Mouse (Mus musculus) embryonic facial prominence, embryonic 10.5 days (tissue): ENCODE results near the gene Cd6. TPM values are rescaled to one million over a fixed set of nuclear protein-coding genes. Genes with fewer than 3 reads are reported as not detected.

Experiments used
- DNase-seq: peaks from one replicate; pipeline ENCODE4 v3.0.0-alpha.2; 2017; ENCODE audit warnings: low spot score
- H3K27ac ChIP-seq: fragments of 300-500 bp; sonication (generic); replicated peaks from 2 replicates; pipeline ENCODE4 v1.5.1; 2016; ENCODE audit warnings: mild to moderate bottlenecking
- H3K27me3 ChIP-seq: fragments of 300-500 bp; sonication (generic); replicated peaks from 2 replicates; pipeline ENCODE4 v1.6.1; 2016; ENCODE audit warnings: low read depth, mild to moderate bottlenecking; ENCODE audit not compliant: poor library complexity, severe bottlenecking
- H3K36me3 ChIP-seq: fragments of 300-500 bp; sonication (generic); replicated peaks from 2 replicates; pipeline ENCODE4 v1.6.1; 2016; ENCODE audit warnings: mild to moderate bottlenecking, moderate library complexity
- H3K4me1 ChIP-seq: fragments of 300-500 bp; sonication (generic); 2 replicates; pipeline ENCODE4 v1.6.1; 2016
- H3K4me3 ChIP-seq: fragments of 300-500 bp; sonication (generic); 2 replicates; pipeline ENCODE4 v1.5.1; 2016; ENCODE audit warnings: mild to moderate bottlenecking, moderate library complexity
- H3K9me3 ChIP-seq: fragments of 300-500 bp; sonication (generic); 2 replicates; pipeline ENCODE4 v1.6.1; 2016; ENCODE audit warnings: mild to moderate bottlenecking
- WGBS: fragments of 180-500 bp; shearing (Covaris S2); methylation state at CpG from one replicate; pipeline ENCODE4 v1.1.7; 2016; 5-methylcytosine and 5-hydroxymethylcytosine counted together
- polyA plus RNA-seq: library from polyadenylated mRNA; unstranded; fragments of >200 nt; fragmentation: Nextera tagmentation; extraction: Ambion mirVana; gene quantifications from 2 replicates; pipeline ENCODE4 v1.2.1, GENCODE M21; 2016

Cd6 gene
- polyA plus RNA-seq, 1 experiment from 2014 or later, result 0.15 TPM

DNA sequence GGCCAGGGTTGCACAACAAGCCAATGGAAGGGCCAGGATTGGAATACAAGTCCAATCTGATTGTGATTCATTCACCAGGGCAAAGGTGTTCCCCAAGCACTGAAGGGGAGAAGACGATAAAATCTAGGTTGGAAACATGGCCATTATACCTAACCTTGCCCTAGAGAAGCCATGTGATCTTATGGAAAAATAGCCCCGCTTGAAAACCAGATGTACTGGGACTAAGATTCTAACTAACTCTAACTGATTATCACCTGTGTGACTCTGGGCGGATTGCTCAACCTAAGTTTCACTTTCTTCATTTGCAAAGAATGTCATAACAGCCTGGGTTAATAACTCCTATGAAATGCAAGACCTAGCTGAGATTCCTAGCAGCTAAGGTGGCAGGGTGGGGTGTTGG is 25.6 kb upstream of the Cd6 start:
- WGBS, result 83% methylated on average over 3 of the region's 3 CpGs
- Histone ChIP-seq H3K27me3 (no peaks in the 10 kb centered on the region), H3K4me3 (no peak overlapping the region), H3K4me1 (no peaks in the 10 kb centered on the region), H3K36me3 (peaks cover 61% of the 10 kb centered on the region), H3K27ac (no peak overlapping the region), H3K9me3 (no peaks in the 10 kb centered on the region)
- no peak for DNase-seq

DNA sequence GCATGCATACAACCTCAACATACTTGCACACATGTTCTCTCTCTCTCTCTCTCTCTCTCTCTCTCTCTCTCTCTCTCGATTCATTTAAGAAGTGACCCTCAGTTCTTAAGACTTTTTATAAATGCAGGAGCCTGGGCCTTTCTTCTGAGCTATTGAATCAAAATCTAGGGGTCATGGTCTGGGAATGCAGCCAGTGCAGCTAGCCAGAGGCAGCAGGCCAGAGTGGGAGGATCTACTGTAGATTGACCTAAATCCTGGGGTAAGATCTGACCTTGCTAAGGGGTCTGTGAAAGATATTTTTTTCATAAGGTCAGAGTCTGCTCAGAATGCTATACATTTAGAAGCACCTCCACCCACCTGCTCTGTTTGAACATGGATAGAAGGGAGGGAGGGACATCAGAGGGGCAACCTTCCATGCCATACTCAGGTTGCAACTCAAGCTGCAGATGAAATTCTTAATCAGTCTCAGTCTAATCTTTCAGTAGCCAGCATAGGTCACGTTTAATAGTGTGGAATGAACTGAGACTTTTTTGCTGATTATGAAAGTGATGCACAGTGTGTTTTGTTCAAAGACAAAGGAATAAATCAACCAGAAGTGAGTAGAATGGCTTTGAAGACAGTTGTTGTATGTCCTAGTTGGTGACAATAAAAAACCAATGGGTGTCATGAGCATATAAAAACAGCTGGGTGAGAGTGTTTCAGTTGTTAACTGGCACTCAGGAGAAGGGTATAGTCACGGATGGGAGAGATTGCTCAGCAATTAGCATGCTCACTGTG is 17.6 kb upstream of the Cd6 start:
- 66% methylated on average over 3 of the region's 3 CpGs for WGBS
- no peak for DNase-seq
- Histone ChIP-seq H3K4me3 (no peak overlapping the region), H3K36me3 (no peaks in the 10 kb centered on the region), H3K4me1 (peaks cover 10% of the 10 kb centered on the region; the same call in 1 of the 2 replicates), H3K27ac (no peak overlapping the region), H3K9me3 (no peaks in the 10 kb centered on the region), H3K27me3 (peaks cover 13% of the 10 kb centered on the region)

DNA sequence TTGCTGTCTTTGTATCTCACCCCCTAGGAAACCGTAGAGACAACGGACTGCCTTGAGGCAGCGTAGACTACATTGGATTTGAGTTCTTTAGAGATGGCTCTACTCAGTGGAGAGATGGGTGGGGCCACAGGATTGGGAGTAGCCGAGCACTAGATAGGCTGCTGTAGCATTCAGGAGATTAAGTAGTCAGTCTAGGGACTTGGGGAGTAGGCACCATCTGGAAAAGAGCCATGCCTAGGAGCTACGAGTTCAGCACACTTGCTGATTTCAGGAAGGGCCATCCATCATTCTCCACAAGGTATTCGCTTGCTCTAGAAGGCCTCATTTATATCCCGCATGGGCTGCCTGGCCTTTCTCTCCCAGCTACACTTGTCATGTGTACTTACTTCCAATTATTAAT is 16.3 kb upstream of the Cd6 start:
- Histone ChIP-seq H3K4me3 (no peak overlapping the region), H3K27me3 (peaks cover 13% of the 10 kb centered on the region), H3K4me1 (peaks cover 23% of the 10 kb centered on the region), H3K9me3 (no peaks in the 10 kb centered on the region), H3K27ac (no peak overlapping the region), H3K36me3 (no peaks in the 10 kb centered on the region)
- WGBS, result 77% methylated on average over 7 of the region's 7 CpGs
- no peak for DNase-seq

DNA sequence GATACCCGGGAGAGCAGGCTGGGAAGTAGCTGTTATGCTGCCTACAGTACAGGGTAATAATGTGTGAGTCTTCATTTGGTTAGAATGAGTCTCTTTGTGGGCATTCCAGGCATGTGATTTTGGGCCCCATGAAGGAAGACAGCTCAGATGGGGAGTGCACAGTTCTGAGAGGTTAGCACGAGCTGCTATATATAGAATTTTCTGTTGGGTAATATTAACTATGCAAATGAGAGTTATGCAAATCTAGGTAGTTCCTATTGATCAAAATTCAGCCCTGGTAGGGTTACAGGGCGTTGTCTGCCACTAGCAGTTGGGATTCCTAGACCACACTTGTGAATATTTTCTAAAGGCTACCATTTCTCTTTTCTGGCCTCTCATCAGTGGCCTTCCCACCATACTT is 15.6 kb upstream of the Cd6 start:
- Histone ChIP-seq H3K36me3 (no peaks in the 10 kb centered on the region), H3K27ac (no peak overlapping the region), H3K27me3 (peaks cover 13% of the 10 kb centered on the region), H3K4me3 (no peak overlapping the region), H3K9me3 (no peaks in the 10 kb centered on the region), H3K4me1 (peaks cover 24% of the 10 kb centered on the region)
- WGBS, result 91% methylated on average over 3 of the region's 3 CpGs
- no peak for DNase-seq

DNA sequence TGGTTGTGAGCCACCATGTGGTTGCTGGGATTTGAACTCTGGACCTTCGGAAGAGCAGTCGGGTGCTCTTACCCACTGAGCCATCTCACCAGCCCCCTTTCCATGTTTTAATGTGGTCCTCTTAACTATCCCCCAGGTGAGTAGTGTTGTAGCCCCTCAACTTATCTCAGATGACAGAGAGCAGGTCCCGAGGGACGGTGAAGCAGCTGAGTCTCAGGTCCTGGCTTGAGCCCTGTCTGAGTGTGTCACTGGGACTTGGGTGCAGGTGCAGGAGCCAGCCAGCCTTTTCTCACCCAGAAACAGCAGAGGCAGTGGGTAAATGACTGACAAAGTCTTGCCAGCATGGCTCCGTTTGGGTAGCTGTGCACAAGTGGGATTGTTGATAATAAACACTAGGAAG is 14.3 kb upstream of the Cd6 start:
- Histone ChIP-seq H3K4me3 (no peak overlapping the region), H3K27me3 (peaks cover 22% of the 10 kb centered on the region), H3K4me1 (peaks cover 24% of the 10 kb centered on the region), H3K36me3 (no peaks in the 10 kb centered on the region), H3K9me3 (no peaks in the 10 kb centered on the region), H3K27ac (no peak overlapping the region)
- no peak for DNase-seq
- 90% methylated on average over 5 of the region's 5 CpGs for WGBS

DNA sequence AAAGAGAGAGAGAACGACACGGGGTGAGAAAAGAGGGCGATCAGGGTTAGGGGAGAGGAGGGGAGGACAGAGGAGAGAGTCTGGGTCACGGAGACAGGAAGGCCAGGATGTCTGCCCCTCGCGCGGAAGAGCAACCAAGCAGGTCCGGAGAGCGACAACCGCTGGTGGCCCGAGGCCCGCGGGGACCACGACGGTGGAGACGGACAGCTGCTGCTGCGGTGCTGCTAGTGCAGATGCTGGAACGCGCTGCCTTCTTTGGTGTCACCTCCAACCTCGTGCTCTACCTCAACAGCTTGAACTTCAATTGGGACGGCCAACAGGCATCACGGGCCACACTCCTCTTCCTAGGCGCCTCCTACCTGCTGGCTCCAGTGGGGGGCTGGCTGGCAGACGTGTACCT is 13.1 kb upstream of the Cd6 start:
- DNase-seq, result no peak
- Histone ChIP-seq H3K27me3 (peaks cover 22% of the 10 kb centered on the region), H3K9me3 (no peaks in the 10 kb centered on the region), H3K4me3 (no peak overlapping the region), H3K4me1 (peaks cover 24% of the 10 kb centered on the region), H3K27ac (no peak overlapping the region), H3K36me3 (no peaks in the 10 kb centered on the region)
- WGBS, result 40% methylated on average over 24 of the region's 24 CpGs

DNA sequence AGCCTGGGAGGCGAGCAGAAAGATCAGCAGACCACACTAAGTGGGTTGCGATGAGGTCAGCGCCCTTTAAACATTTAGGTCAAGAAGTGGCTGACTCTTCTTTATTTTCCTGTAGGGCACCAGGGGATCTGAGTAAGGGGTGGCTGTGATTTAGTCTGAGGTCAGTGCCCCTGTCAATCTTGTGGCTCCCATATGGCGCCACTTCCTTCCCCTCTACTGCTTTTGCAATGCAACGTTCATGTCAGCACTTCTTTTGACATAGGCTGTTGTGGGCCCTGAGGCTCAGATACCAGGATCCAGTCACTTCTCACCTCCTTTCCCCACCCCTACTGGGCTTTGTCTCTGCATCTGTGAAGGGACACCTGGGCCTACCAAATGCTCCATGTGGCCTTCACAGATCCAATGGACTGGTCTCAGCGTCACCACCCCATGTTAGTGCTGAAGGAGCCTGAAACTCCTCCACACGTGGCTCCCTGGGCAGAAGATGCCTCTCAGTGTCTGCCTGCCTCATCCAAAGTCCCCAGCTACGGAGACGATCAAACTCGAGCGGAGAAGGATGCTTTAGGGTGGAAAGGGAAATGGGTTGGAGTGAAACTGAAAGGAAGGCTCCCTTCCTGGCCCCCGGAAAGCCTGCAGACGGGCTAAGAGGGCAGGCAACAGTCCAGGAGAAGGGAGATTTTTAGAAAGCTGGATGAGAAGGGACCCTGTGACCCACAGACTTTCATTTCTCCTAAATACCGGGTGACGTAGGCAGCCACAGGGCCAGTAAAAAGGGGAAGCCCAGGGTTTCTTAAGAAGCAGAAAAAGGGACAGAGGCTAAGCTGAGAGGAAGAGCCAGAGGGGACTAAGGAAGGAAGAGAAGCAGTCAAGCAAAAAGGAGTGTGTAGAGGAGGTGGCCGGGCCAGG is 12.1 kb upstream of the Cd6 start:
- Histone ChIP-seq H3K27ac (peak overlapping the region; percentile 63), H3K4me1 (peaks cover 24% of the 10 kb centered on the region), H3K27me3 (peaks cover 22% of the 10 kb centered on the region), H3K36me3 (no peaks in the 10 kb centered on the region), H3K9me3 (no peaks in the 10 kb centered on the region), H3K4me3 (0 out of 2 replicates have a peak overlapping the region, but pooled peaks have one; percentile 8)
- WGBS, result 32% methylated on average over 16 of the region's 16 CpGs
- peak; percentile 44 for DNase-seq

DNA sequence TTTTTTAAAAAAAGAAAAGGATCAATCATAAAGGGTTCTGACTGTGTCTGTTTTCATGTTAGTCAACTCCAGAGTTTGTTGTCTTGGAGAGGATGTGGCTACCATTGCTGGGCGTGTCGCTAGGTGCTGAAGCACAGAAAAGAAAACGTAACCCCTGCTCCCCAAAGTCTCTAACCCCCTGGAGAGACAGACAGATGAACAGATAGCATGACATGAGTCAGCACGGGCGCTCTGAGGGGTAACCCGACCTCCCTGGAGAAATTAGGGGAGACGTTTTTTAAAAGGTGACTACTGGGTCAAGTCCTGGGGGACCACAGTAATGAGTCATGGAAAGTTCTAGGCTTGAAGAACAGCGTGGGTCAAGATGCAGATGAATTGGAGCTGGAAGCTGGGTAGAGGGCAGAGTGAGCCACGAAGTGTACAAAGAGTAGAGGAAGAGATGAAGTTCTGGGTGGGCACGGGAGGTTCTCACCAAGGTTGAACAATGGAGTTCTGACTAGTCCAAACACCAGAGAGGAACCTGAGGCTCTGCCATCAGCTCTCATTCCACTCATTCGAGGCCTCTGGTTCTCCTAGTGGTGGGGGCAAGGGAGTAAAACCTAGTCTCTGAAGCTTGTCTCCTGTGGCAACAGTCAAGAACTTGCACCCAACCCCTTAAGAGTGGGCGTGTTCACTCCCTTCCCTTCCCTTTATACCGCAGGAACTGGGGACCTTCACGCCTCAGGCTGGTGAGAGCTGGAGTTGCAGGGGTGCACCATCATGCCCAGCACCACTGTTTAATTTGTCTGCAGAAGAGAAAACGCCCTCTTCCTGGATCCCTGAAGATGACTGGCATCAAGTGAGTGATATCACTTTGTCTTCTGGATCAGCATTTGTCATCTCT is 9.4 kb upstream of the Cd6 start, which contains the start of gene Slc15a3:
Gene Slc15a3 (plus strand): TSS at position 718 of the 883 bp plus-strand sequence.
- Histone ChIP-seq H3K27ac (no peak within 1 kb of the TSS), H3K9me3 (no peaks in the 10 kb centered on the region), H3K27me3 (peaks cover 22% of the 10 kb centered on the region), H3K4me1 (peaks cover 24% of the 10 kb centered on the region), H3K36me3 (no peaks in the 10 kb centered on the region), H3K4me3 (no peak within 1 kb of the TSS)
- DNase-seq, result no peak
- whole genome bisulfite sequencing, result 79% methylated on average over 15 of the region's 15 CpGs

DNA sequence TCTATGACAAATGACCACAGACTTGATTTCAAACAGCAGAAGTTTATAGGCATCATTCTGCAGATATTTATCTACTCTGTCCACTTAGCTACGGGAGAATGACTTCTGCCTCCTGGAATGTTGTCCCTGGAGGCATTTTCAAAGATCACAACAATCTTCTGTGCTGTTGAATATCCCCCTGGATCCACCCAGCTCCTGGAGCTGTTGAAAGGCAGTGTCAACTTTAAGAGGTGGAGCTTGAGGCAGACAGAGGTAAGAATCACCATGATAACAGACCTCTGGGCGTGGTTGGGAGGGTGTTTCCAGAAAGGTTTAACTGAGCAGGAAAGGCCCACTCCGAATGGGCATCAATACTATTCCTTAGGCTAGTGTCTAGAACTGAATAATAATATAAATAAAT is 5.8 kb upstream of the Cd6 start:
- Histone ChIP-seq H3K27me3 (peaks cover 9% of the 10 kb centered on the region; the same call in 1 of the 2 replicates), H3K27ac (no peak overlapping the region), H3K9me3 (no peaks in the 10 kb centered on the region), H3K4me3 (no peak overlapping the region), H3K4me1 (no peaks in the 10 kb centered on the region), H3K36me3 (no peaks in the 10 kb centered on the region)
- no peak for DNase-seq
- 53% methylated on average over 3 of the region's 3 CpGs for WGBS

DNA sequence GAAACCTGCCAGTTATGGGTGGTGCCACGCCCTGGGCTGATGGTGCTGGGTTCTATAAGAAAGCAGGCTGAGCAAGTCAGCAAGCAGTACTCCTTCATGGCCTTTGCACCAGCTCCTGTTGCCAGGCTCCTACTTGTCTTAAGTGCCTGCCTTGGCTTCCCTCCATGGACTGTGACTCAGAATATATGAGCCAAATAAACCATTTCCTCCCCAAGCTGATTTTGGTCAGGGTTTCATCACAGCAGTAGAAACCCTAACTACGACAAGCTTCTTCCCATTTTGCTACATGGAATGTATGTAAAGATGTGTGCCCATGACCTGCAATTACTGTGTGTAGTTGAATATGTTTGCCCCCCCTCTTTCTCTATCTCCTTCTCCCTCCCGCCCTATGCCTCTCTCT is 3.8 kb upstream of the Cd6 start:
- Histone ChIP-seq H3K9me3 (no peaks in the 10 kb centered on the region), H3K27ac (no peak overlapping the region), H3K27me3 (no peaks in the 10 kb centered on the region; the same call in 1 of the 2 replicates), H3K4me3 (no peak overlapping the region), H3K36me3 (no peaks in the 10 kb centered on the region), H3K4me1 (no peaks in the 10 kb centered on the region)
- WGBS, result 83% methylated on average over 3 of the region's 3 CpGs
- no peak for DNase-seq

DNA sequence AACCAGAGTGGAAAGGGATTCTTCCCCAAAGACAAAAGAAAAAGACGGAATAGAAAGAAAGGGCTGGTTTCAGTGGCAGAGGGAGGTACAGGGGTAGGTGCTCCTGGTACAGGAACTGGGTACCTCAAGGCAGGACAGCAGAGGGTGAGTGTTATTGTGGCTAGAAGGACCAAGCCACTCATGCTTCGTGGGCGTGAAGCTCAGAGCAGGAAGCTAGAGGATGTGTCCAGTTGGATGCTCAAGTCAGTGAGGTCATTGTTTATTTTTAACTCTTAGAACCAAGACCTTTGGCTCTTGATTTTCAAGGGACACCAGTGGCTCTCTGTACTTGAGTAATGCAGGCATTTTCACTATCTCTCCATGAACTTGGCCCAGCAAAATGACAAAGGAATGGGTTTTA is 2.2 kb upstream of the Cd6 start:
- no peaks in the 10 kb centered on the region; the same call in 1 of the 2 replicates for H3K27me3 ChIP-seq
- no peaks in the 10 kb centered on the region for H3K9me3 ChIP-seq
- H3K36me3 ChIP-seq, result no peaks in the 10 kb centered on the region
- no peak overlapping the region for H3K27ac ChIP-seq
- WGBS, result 80% methylated on average over 3 of the region's 3 CpGs
- H3K4me1 ChIP-seq, result no peaks in the 10 kb centered on the region
- DNase-seq, result no peak
- no peak overlapping the region for H3K4me3 ChIP-seq

DNA sequence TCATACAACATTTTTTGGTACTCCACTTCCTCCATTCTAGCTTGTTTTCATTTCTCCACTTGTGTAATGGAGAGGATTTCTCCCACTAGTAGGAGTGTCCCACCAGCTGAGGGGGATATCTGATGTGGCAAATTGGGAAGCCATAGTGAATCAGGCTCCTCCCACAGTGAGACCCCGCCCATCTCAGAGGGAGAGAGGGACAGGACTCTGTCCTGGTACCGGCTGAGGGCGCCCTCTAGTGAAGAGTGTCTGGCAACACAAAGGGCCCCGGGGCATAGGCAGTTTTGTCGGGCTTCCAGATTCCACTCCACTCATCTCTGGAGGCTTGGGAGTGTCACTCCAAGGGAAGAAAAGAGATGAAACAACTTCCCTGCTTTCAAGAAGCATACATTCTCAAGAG is 1.6 kb upstream of the Cd6 start:
- H3K36me3 ChIP-seq, result no peaks in the 10 kb centered on the region
- 8% methylated on average over 5 of the region's 5 CpGs for WGBS
- no peaks in the 10 kb centered on the region for H3K9me3 ChIP-seq
- no peak overlapping the region for H3K27ac ChIP-seq
- no peaks in the 10 kb centered on the region for H3K4me1 ChIP-seq
- peak; percentile 73 for DNase-seq
- no peak overlapping the region for H3K4me3 ChIP-seq
- H3K27me3 ChIP-seq, result no peaks in the 10 kb centered on the region; the same call in 1 of the 2 replicates
